Mouse (Mus musculus): ENCODE results near the gene Tmem53.

DNA sequence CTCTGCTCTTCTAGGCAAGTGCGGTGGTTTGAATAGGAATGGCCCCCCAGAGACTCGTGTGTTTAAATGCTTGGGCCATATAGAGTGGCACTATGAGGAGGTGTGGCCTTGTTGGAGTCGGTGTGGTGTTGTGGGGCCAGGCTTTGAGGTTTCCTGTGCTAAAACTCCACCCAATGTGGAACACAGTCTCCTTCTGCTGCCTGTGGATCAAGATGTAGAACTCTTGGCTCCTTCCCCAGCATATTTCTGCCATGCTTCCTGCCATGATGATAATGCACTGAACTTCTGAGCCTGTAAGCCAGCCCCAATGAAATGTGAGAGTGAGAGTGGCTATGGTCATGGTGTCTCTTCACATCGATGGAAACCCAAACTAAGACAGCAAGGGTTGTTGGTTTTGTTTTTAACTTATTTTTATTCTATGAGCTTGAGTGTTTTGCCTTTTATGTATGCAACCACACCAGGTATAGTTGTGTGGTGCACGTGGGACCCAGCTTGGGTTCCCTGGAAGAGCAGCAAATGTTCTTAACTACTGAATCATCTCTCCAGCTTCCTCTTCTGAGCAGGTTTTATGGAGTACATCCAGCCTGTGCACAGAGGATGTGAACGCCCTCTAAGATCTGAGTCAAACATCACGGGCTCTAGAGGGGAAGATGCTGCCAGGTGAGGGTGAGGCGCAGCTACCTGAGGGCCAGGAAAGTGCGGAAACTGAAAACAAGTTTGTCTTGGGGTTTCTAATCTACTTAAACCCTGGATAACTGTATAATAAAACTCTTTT is 30.8 kb upstream of the Tmem53 start:
- TF ChIP-seq CTCF (conservative IDR thresholded peaks at IDR 0.05; ENCODE audit: low read length) (no peak), POU5F1 (IDR thresholded peaks at IDR 0.05; ENCODE audit: borderline replicate concordance, low read length) (no peak)
